Mouse (Mus musculus): ENCODE measurements around the gene Ank3.

DNA sequence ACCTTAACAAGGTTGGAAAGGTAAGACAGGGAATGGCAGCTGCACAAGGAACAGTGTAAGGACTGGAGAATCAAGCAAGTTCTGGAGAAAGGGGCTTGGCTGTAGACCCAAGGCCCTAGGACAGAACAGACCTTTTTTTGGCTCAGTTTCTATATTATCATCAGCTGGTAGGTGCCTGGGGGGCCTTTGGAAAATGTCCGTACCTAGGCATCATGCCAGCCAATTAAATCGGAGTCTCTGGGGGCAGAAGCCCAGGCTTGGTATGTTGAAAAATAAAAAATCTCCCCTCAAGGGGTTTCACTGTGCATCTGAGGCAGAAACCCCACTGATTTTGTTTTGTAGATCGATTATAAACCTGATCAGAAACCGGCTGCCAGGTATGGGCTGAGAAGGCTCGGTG lies 236.3 kb downstream of the Ank3 start:
- no peak for TF ChIP-seq CTCF (conservative IDR thresholded peaks at IDR 0.05; ENCODE audit: low read length)
- TF ChIP-seq NANOG (IDR thresholded peaks at IDR 0.05; ENCODE audit: borderline replicate concordance, low read length): no peak

Data from E14TG2a.4 (cell line).